Mouse (Mus musculus) cerebellum, postnatal 4 days (tissue): ENCODE measurements at regions not wholly inside any gene's neighbourhood (a gene's known extent, or its start where the extent isn't known, plus 50 kb on each side); places are given as distances from the start of the nearest gene placed in this dataset.
A peak's percentile ranks its signal among the peaks of the same experiment; 100 is the strongest.

Experiments
- DNase-seq, 2 experiments: peaks; one replicate each; pipeline ENCODE4 v3.0.0; 2022; ENCODE audit warnings: low spot score in 2 of 2, mixed read lengths in 1 of 2

- DNase-seq: peak in 1 of 2 experiments; percentile 44
Observed at GRCm38 (mm10) chr14:56313969-56314368, 50.9 kb upstream of the Atp12a start.

- peak in 1 of 2 experiments; percentile 53 for DNase-seq
Observed at GRCm38 (mm10) chr14:56314459-56314858, 50.4 kb upstream of the Atp12a start.
